Mouse (Mus musculus): ENCODE measurements around the gene Slc2a5. TPM values are rescaled to one million over a fixed set of nuclear protein-coding genes. Genes with fewer than 3 reads are reported as not detected.

The Slc2a5 gene
- polyA plus RNA-seq, 1 experiment from 2014 or later, result 0.30 TPM

DNA sequence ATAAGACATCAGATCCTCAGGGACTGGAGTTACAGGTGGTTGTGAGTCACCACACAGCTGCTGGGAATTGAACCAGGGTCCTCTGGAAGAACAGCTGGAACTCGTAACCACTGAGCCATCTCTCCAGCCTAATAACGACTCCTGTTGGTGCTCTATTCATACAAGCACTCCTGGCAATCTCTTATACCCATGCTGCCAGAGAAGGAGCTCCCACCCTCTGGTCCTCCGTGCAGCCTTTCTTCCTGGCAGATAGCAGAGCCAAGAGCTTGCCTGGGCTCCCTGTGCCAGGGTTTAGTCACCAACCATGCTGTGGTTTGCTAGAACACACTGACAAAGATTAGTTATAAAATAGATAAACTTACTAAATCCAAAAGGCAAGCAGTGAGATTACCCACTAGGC is 9.4 kb upstream of the Slc2a5 start:
- ATAC-seq, result no peak
- peaks cover 12% of the 10 kb centered on the region for H3K4me1 ChIP-seq
- no peaks in the 10 kb centered on the region for H3K9me3 ChIP-seq (replicated peaks)
- no peak overlapping the region for H3K4me2 ChIP-seq
- H3K27me3 ChIP-seq (replicated peaks), result no peaks in the 10 kb centered on the region
- no peak overlapping the region for H3K9ac ChIP-seq
- H3K27ac ChIP-seq, result no peak overlapping the region
- H3K4me3 ChIP-seq, result no peak overlapping the region
- WGBS (ENCODE audit: insufficient replicate concordance), result 47% methylated on average over 3 of the region's 3 CpGs
- H3K36me3 ChIP-seq, result no peaks in the 10 kb centered on the region

GRCm38 (mm10) chr4:150110373-150110772 is 8.7 kb upstream of the Slc2a5 start:
- no peak overlapping the region for H3K4me2 ChIP-seq
- no peaks in the 10 kb centered on the region; the same call in 1 of the 2 replicates for H3K27me3 ChIP-seq (replicated peaks)
- H3K9ac ChIP-seq, result no peak overlapping the region
- H3K36me3 ChIP-seq, result no peaks in the 10 kb centered on the region
- H3K27ac ChIP-seq, result no peak overlapping the region
- ATAC-seq, result no peak
- H3K4me1 ChIP-seq, result peaks cover 12% of the 10 kb centered on the region
- WGBS (ENCODE audit: insufficient replicate concordance), result 63% methylated on average over 9 of the region's 9 CpGs
- H3K4me3 ChIP-seq, result no peak overlapping the region
- no peaks in the 10 kb centered on the region for H3K9me3 ChIP-seq (replicated peaks)

DNA sequence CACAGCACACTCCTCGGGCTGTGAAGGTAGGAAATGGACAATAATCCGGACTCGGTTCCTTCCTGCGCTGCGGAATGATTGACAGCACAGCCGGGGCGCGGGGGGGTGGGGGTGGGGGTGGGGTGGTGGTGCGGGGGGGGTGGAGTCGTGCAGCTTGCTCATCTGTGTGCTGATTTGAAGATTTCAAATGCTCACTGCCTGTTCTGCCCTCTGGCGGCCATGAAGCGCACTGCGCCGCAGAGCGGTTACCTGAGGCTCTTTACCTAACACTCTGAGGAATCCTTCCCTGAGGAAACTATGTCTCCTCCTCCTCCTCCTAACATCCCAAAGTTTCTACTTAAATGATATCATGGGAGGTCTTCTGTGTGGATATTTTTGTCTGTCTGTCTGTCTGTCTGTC is 6.2 kb upstream of the Slc2a5 start:
- 0 out of 2 replicates have a peak, but pooled peaks have one; percentile 6 for ATAC-seq
- Histone ChIP-seq H3K4me3 (no peak overlapping the region), H3K9me3 (replicated peaks) (no peaks in the 10 kb centered on the region), H3K4me1 (peaks cover 4% of the 10 kb centered on the region), H3K4me2 (peak overlapping the region; percentile 44), H3K9ac (no peak overlapping the region), H3K36me3 (no peaks in the 10 kb centered on the region), H3K27me3 (replicated peaks) (no peaks in the 10 kb centered on the region; the same call in 1 of the 2 replicates), H3K27ac (no peak overlapping the region)
- 4% methylated on average over 15 of the region's 15 CpGs for WGBS (ENCODE audit: insufficient replicate concordance)

DNA sequence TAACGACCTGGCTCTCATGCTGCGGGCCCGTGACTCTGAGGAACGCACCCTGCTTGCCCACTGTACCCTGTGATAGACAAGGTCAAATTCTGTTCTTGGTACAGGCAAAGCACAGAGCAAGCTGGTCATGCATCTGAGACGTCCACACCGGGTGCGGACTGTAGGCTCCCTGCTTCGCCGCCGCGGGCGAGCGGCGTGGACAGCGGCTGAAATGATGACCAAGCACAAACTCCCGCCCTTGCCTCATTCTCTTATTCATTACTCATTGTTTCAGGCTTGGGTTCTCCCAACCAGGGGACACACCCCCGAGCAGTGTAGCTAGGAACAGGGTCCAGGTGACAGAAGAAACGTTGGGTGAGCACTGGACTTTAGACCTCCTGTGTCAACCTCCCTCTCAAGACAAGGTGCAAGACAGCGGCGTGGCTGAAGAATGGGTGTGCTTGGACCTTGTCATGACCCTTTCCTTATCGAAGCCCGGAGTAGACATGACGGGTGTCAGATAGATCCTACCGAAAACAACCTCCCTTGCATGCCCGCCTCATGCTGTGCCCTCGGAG is 4.5 kb upstream of the Slc2a5 start:
- Histone ChIP-seq H3K9me3 (replicated peaks) (no peaks in the 10 kb centered on the region), H3K4me2 (no peak overlapping the region), H3K27ac (no peak overlapping the region), H3K4me1 (peaks cover 4% of the 10 kb centered on the region), H3K9ac (no peak overlapping the region), H3K4me3 (no peak overlapping the region), H3K36me3 (no peaks in the 10 kb centered on the region), H3K27me3 (replicated peaks) (no peaks in the 10 kb centered on the region; the same call in 1 of the 2 replicates)
- no peak for ATAC-seq
- WGBS (ENCODE audit: insufficient replicate concordance), result 85% methylated on average over 26 of the region's 26 CpGs

DNA sequence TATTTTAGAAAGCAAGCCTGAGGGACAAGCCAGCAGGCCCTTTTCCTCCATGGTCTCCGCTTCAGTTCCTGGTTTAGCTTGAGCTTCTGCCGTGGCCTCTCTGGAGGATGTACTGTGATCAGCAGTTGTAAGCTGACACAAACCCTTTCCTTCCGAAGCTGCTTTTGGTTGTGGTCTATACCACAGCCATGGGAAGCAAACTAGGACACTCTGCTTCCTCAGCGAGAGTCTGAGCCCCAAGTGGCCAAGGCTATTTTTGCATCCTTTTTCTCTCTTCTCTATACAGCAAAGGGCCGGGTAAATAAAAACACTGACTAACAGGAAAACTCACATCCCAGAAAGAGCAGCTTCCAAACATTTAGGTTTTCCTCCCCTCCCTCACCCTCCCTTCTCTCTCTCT is 1.8 kb upstream of the Slc2a5 start:
- no peak overlapping the region for H3K4me2 ChIP-seq
- H3K4me1 ChIP-seq, result peaks cover 16% of the 10 kb centered on the region
- no peaks in the 10 kb centered on the region for H3K9me3 ChIP-seq (replicated peaks)
- 13% methylated on average over 5 of the region's 5 CpGs for WGBS (ENCODE audit: insufficient replicate concordance)
- ATAC-seq, result no peak
- no peak overlapping the region for H3K9ac ChIP-seq
- H3K36me3 ChIP-seq, result no peaks in the 10 kb centered on the region
- peaks cover under 1% of the 10 kb centered on the region for H3K27me3 ChIP-seq (replicated peaks)
- H3K27ac ChIP-seq, result no peak overlapping the region
- no peak overlapping the region for H3K4me3 ChIP-seq

DNA sequence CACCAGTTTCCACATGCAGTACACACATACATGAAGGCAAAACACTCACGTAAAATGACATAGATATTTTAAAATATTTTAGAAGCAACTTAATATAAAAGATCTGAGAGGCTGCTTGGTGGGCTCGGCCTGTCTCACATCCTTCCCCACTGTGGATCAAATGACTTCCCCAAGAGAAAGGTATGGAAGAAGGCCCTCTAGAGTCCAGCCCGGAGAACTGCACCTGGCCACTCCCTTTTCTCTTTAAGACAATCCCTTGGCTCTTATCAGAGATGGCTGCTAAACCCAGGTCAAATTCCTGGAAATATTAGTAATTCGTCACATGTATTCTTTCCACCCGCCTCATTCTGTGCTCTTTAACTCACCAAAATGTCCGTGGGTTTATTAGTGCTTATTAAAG is 920 bp upstream of the Slc2a5 start:
- peaks cover 16% of the 10 kb centered on the region; the same call in 1 of the 2 replicates for H3K4me1 ChIP-seq
- peaks cover 2% of the 10 kb centered on the region for H3K27me3 ChIP-seq (replicated peaks)
- H3K36me3 ChIP-seq, result no peaks in the 10 kb centered on the region
- no peak for ATAC-seq
- H3K27ac ChIP-seq, result no peak overlapping the region
- no peak overlapping the region for H3K4me2 ChIP-seq
- H3K4me3 ChIP-seq, result no peak overlapping the region
- H3K9me3 ChIP-seq (replicated peaks), result no peaks in the 10 kb centered on the region
- 39% methylated on average over 6 of the region's 6 CpGs for WGBS (ENCODE audit: insufficient replicate concordance)
- no peak overlapping the region for H3K9ac ChIP-seq

- H3K27me3 ChIP-seq (replicated peaks), result peaks cover 2% of the 10 kb centered on the region
- no peak overlapping the region for H3K9ac ChIP-seq
- H3K36me3 ChIP-seq, result no peaks in the 10 kb centered on the region
- no peak for ATAC-seq
- no peaks in the 10 kb centered on the region for H3K9me3 ChIP-seq (replicated peaks)
- H3K27ac ChIP-seq, result no peak overlapping the region
- H3K4me3 ChIP-seq, result no peak overlapping the region
- H3K4me1 ChIP-seq, result peaks cover 16% of the 10 kb centered on the region; the same call in 1 of the 2 replicates
- 62% methylated on average over 14 of the region's 14 CpGs for WGBS (ENCODE audit: insufficient replicate concordance)
- H3K4me2 ChIP-seq, result peak overlapping the region; percentile 31; the same call in 1 of the 2 replicates
Measured at GRCm38 (mm10) chr4:150119640-150120039, 557 bp downstream of the Slc2a5 start.

DNA sequence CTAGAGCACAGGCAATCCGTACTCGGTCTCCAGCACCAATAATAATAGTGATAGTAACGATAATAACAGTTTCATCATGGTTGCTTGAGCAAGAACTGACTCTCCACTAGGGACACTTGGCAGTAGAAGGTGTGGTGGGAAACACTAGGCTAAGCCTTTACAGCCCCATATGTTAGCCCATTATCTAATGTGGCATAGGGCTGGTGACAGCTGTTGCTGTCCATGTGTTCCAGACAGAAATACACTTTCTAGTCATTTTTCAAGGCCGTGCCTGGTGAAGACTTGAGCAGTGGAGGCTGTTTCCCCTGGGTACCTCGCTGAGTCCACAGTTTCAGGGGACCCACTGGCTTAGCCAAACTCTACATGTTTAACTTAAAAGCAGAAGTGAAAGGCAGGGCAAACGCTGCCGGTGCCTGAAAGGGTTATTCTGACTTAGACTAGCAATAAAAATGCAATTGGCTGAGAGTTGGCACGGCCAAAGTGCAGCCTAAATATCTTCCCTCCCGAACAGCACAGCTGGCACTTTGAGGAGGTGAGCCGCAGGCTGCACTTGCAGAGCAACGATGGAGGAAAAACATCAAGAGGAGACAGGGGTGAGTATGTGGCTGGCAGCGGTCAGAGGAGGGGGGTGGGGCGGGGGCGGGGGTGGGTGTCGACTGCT is 1.2 kb downstream of the Slc2a5 start:
- no peak overlapping the region for H3K4me2 ChIP-seq
- 28% methylated on average over 15 of the region's 15 CpGs for WGBS (ENCODE audit: insufficient replicate concordance)
- no peak overlapping the region for H3K27ac ChIP-seq
- H3K36me3 ChIP-seq, result no peaks in the 10 kb centered on the region
- peaks cover 2% of the 10 kb centered on the region for H3K27me3 ChIP-seq (replicated peaks)
- no peak overlapping the region for H3K9ac ChIP-seq
- no peak overlapping the region for H3K4me3 ChIP-seq
- H3K9me3 ChIP-seq (replicated peaks), result no peaks in the 10 kb centered on the region
- ATAC-seq, result no peak
- peaks cover 16% of the 10 kb centered on the region; the same call in 1 of the 2 replicates for H3K4me1 ChIP-seq

GRCm38 (mm10) chr4:150121430-150121829 is 2.3 kb downstream of the Slc2a5 start:
- no peaks in the 10 kb centered on the region for H3K9me3 ChIP-seq (replicated peaks)
- ATAC-seq, result no peak
- no peaks in the 10 kb centered on the region for H3K36me3 ChIP-seq
- no peak overlapping the region for H3K27ac ChIP-seq
- no peak overlapping the region for H3K9ac ChIP-seq
- no peak overlapping the region for H3K4me3 ChIP-seq
- no peak overlapping the region for H3K4me2 ChIP-seq
- peaks cover 2% of the 10 kb centered on the region; the same call in 1 of the 2 replicates for H3K27me3 ChIP-seq (replicated peaks)
- WGBS (ENCODE audit: insufficient replicate concordance), result 60% methylated on average over 8 of the region's 8 CpGs
- peaks cover 16% of the 10 kb centered on the region; the same call in 1 of the 2 replicates for H3K4me1 ChIP-seq

DNA sequence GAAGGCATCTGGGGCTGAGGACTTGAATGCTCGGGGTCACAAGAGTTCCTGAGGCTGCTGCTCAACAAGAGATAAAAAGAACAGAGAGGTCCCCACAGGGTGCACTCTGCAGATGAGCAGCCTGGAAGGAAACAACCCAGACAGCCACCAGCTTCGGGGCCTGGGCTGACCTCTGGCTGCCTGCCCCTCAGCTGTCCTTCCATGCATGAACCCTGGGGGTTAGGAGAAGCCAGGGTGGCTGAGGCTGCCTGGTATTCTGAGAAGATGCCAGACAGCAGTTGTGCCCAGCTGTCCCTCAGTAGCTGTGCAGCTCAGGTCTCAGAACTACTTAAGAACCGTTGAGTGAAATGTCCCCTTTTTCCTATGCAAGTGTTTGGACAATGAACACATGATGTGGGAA is 3.4 kb downstream of the Slc2a5 start:
- no peak overlapping the region for H3K4me2 ChIP-seq
- H3K9me3 ChIP-seq (replicated peaks), result no peaks in the 10 kb centered on the region
- H3K4me1 ChIP-seq, result peaks cover 16% of the 10 kb centered on the region; the same call in 1 of the 2 replicates
- no peak overlapping the region for H3K27ac ChIP-seq
- WGBS (ENCODE audit: insufficient replicate concordance), result 24% methylated on average over 3 of the region's 3 CpGs
- no peak overlapping the region for H3K4me3 ChIP-seq
- no peaks in the 10 kb centered on the region for H3K36me3 ChIP-seq
- no peak overlapping the region for H3K9ac ChIP-seq
- peaks cover 2% of the 10 kb centered on the region; the same call in 1 of the 2 replicates for H3K27me3 ChIP-seq (replicated peaks)
- no peak for ATAC-seq

DNA sequence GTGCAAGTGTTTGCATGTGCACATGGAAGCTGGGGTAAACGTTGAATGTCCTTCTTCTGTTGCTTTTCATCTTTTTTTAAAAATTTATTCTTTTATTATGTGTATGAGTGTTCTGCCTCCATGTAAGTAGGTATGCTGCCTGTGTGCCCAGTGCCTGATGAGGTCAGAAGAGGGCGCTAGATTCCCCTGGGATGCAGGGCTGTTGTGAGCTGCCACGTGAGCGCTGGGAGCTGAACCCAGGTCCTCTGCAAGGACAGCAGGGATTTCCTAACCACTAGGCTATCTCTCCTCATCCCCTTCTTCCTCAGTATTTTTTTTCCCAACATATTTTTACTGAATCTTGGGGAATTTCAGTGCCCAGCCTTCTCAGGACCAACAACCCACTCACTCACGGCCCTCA is 7.3 kb downstream of the Slc2a5 start:
- Histone ChIP-seq H3K4me3 (no peak overlapping the region), H3K27me3 (replicated peaks) (0 out of 2 replicates have a peak, but pooled peaks cover 2% of the 10 kb centered on the region), H3K9ac (no peak overlapping the region), H3K4me2 (no peak overlapping the region), H3K9me3 (replicated peaks) (no peaks in the 10 kb centered on the region), H3K27ac (no peak overlapping the region), H3K4me1 (peaks cover 21% of the 10 kb centered on the region), H3K36me3 (no peaks in the 10 kb centered on the region)
- WGBS (ENCODE audit: insufficient replicate concordance), result 69% methylated on average over 5 of the region's 5 CpGs
- ATAC-seq, result no peak

DNA sequence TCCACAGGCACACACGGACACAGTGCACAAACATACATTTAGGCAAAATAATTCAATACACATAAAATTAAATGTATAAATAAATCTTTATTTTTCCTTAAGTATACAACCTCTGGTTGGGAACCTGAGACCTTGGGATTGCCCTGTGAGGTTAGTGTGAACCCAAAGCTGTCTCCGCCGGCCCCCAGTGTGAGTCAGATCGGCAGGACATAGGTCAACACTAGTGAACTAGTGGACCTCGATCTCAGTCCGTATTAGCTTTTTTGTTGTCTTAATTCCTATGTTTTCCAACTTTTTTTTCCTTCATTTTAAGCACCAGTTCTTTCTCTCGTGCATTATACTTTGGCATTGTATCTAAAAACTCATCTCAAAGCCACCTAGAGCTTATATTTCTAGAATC is 8.8 kb downstream of the Slc2a5 start:
- Histone ChIP-seq H3K27ac (no peak overlapping the region), H3K4me2 (no peak overlapping the region), H3K27me3 (replicated peaks) (no peaks in the 10 kb centered on the region), H3K9me3 (replicated peaks) (no peaks in the 10 kb centered on the region), H3K4me3 (no peak overlapping the region), H3K9ac (no peak overlapping the region), H3K36me3 (no peaks in the 10 kb centered on the region), H3K4me1 (peaks cover 24% of the 10 kb centered on the region)
- 68% methylated on average over 7 of the region's 7 CpGs for WGBS (ENCODE audit: insufficient replicate concordance)
- no peak for ATAC-seq
